Mouse (Mus musculus): ENCODE results near the gene Cers1. TPM values are rescaled to one million over a fixed set of nuclear protein-coding genes. Genes with fewer than 3 reads are reported as not detected.

Gene Cers1
- polyA plus RNA-seq, 1 experiment = 4.4 TPM

DNA sequence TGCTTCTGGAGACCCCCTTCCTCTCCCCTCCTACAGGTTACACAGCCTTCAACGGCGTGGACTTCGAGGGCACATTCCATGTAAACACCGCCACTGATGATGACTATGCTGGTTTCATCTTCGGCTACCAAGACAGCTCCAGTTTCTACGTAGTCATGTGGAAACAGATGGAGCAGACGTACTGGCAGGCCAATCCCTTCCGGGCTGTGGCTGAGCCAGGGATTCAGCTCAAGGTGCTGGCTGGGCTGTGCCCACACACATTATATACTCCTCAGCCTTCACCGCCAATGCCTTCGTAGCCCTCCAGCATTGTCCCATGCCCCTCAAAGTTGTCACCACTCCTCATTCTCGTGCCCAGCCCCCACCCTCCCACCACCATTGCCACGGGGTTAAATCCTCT is 64.5 kb downstream of the Cers1 start:
- H3K36me3 ChIP-seq (ENCODE audit: control insufficient read depth, insufficient read depth) = no peaks in the 10 kb centered on the region
- no peak overlapping the region for H3K4me3 ChIP-seq
- no peak overlapping the region for H3ac ChIP-seq (ENCODE audit: control insufficient read depth, insufficient read length)
- TF ChIP-seq E2F4 (IDR thresholded peaks at IDR 0.05; ENCODE audit: insufficient read depth) (no peak), MYOG (IDR thresholded peaks at IDR 0.05; ENCODE audit: control insufficient read depth in 1 of 3, insufficient read depth in 1 of 3, insufficient read length in 2 of 3, low read depth in 2 of 3) (no peak), TCF12 (IDR thresholded peaks at IDR 0.05; ENCODE audit: insufficient read depth, poor library complexity, severe bottlenecking) (no peak), MAX (IDR thresholded peaks at IDR 0.05; ENCODE audit: low read depth) (no peak), MYOD1 (IDR thresholded peaks at IDR 0.05; ENCODE audit: control insufficient read depth in 1 of 3, insufficient read length in 2 of 3, low read depth in 2 of 3) (no peak), REST (IDR thresholded peaks at IDR 0.05; ENCODE audit: insufficient read depth, insufficient read length) (no peak), POLR2A (IDR thresholded peaks at IDR 0.05; ENCODE audit: insufficient read length, low read depth) (no peak), CEBPB (IDR thresholded peaks at IDR 0.05; ENCODE audit: insufficient read depth, poor library complexity, severe bottlenecking) (no peak), POLR2AphosphoS2 (IDR thresholded peaks at IDR 0.05; ENCODE audit: insufficient read length, low read depth) (no peak), SRF (IDR thresholded peaks at IDR 0.05; ENCODE audit: control insufficient read depth, insufficient read length, low read depth) (no peak), USF1 (IDR thresholded peaks at IDR 0.05; ENCODE audit: low read depth) (no peak), TCF3 (IDR thresholded peaks at IDR 0.05; ENCODE audit: insufficient read length, low read depth) (no peak)
- no peak overlapping the region for H3K4me2 ChIP-seq (ENCODE audit: low read depth)
- H3K79me2 ChIP-seq (ENCODE audit: control insufficient read depth, insufficient read depth) = no peaks in the 10 kb centered on the region
- peaks cover 17% of the 10 kb centered on the region for H3K27me3 ChIP-seq (ENCODE audit: control insufficient read depth, insufficient read depth, insufficient read length)

Other genes starting within 250 kb of the Cers1 start
- 0.54 TPM for gene Tm6sf2, start 242.9 kb upstream of the Cers1 start, polyA plus RNA-seq (2012; fragmentation: generic; extraction: Trizol)
- gene Hapln4, start 232.3 kb upstream of the Cers1 start, polyA plus RNA-seq (2012; fragmentation: generic; extraction: Trizol) = 6.0 TPM
- not detected for gene Ncan, start 194.9 kb upstream of the Cers1 start, polyA plus RNA-seq (2012; fragmentation: generic; extraction: Trizol)
- 41.3 TPM for gene Nr2c2ap, start 184.4 kb upstream of the Cers1 start, polyA plus RNA-seq (2012; fragmentation: generic; extraction: Trizol)
- gene Rfxank, start 176.6 kb upstream of the Cers1 start, polyA plus RNA-seq (2012; fragmentation: generic; extraction: Trizol) = 11.2 TPM
- 53.0 TPM for gene Borcs8, start 176.3 kb upstream of the Cers1 start, polyA plus RNA-seq (2012; fragmentation: generic; extraction: Trizol)
- 0.85 TPM for gene Mef2b, start 176.1 kb upstream of the Cers1 start, polyA plus RNA-seq (2012; fragmentation: generic; extraction: Trizol)
- gene Tmem161a, start 143.4 kb upstream of the Cers1 start, polyA plus RNA-seq (2012; fragmentation: generic; extraction: Trizol) = 132 TPM
- 2.6 TPM for gene Slc25a42, start 103.5 kb upstream of the Cers1 start, polyA plus RNA-seq (2012; fragmentation: generic; extraction: Trizol)
- gene Sugp2, start 81.5 kb upstream of the Cers1 start, polyA plus RNA-seq (2012; fragmentation: generic; extraction: Trizol) = 15.4 TPM
- 35.4 TPM for gene Armc6, start 81.3 kb upstream of the Cers1 start, polyA plus RNA-seq (2012; fragmentation: generic; extraction: Trizol)
- 43.6 TPM for gene Homer3, start 32.9 kb upstream of the Cers1 start, polyA plus RNA-seq (2012; fragmentation: generic; extraction: Trizol)
- gene Ddx49, start 13.3 kb upstream of the Cers1 start, polyA plus RNA-seq (2012; fragmentation: generic; extraction: Trizol) = 106 TPM
- 236 TPM for gene Cope, start 13.3 kb upstream of the Cers1 start, polyA plus RNA-seq (2012; fragmentation: generic; extraction: Trizol)
- gene Gdf1, start 14.0 kb downstream of the Cers1 start, polyA plus RNA-seq (2012; fragmentation: generic; extraction: Trizol) = 2.6 TPM
- gene Upf1, start 37.5 kb downstream of the Cers1 start, polyA plus RNA-seq (2012; fragmentation: generic; extraction: Trizol) = 35.8 TPM
- gene Comp, start 57.8 kb downstream of the Cers1 start, polyA plus RNA-seq (2012; fragmentation: generic; extraction: Trizol) = 0.05 TPM
- gene Crtc1, start 123.8 kb downstream of the Cers1 start, polyA plus RNA-seq (2012; fragmentation: generic; extraction: Trizol) = 9.6 TPM
- gene Klhl26, start 161.2 kb downstream of the Cers1 start, polyA plus RNA-seq (2012; fragmentation: generic; extraction: Trizol) = 32.5 TPM
- gene Tmem59l, start 171.6 kb downstream of the Cers1 start, polyA plus RNA-seq (2012; fragmentation: generic; extraction: Trizol) = 0.04 TPM
- 99.1 TPM for gene Crlf1, start 177.4 kb downstream of the Cers1 start, polyA plus RNA-seq (2012; fragmentation: generic; extraction: Trizol)
- 259 TPM for gene Rex1bd, start 191.0 kb downstream of the Cers1 start, polyA plus RNA-seq (2012; fragmentation: generic; extraction: Trizol)
- 2,253 TPM for gene Uba52, start 195.0 kb downstream of the Cers1 start, polyA plus RNA-seq (2012; fragmentation: generic; extraction: Trizol)
- 329 TPM for gene Fkbp8, start 211.9 kb downstream of the Cers1 start, polyA plus RNA-seq (2012; fragmentation: generic; extraction: Trizol)
- 73.8 TPM for gene Kxd1, start 212.2 kb downstream of the Cers1 start, polyA plus RNA-seq (2012; fragmentation: generic; extraction: Trizol)
- gene Ell, start 223.7 kb downstream of the Cers1 start, polyA plus RNA-seq (2012; fragmentation: generic; extraction: Trizol) = 12.7 TPM